Mouse (Mus musculus) kidney, adult 11 months (tissue): ENCODE data around the gene Hils1.
"Not testable (repeated sequence)": the region's sequence is repeated elsewhere in the genome, so short reads cannot be mapped to it uniquely, and the experiment has no call there.

ENCODE experiments used
- DNase-seq: peaks from one replicate; pipeline ENCODE4 v3.0.0; 2022

Hils1 gene

GRCm38 (mm10) chr11:94957693-94958064, 9.7 kb upstream of the Hils1 start:
- DNase-seq: no peak

- peak; percentile 89 for DNase-seq
Observed at GRCm38 (mm10) chr11:94958065-94958858, 9.1 kb upstream of the Hils1 start.

- no peak for DNase-seq
Observed at GRCm38 (mm10) chr11:94962534-94963101, 4.8 kb upstream of the Hils1 start.

- DNase-seq: no peak
Observed at GRCm38 (mm10) chr11:94968187-94968586, 794 bp downstream of the Hils1 start.

GRCm38 (mm10) chr11:94969709-94970108, 2.3 kb downstream of the Hils1 start:
- not testable (repeated sequence) for DNase-seq

- peak; percentile 44 for DNase-seq
Observed at GRCm38 (mm10) chr11:94970210-94970943, 3.0 kb downstream of the Hils1 start.

GRCm38 (mm10) chr11:94971895-94972615, 4.7 kb downstream of the Hils1 start:
- DNase-seq: no peak

- no peak for DNase-seq
Observed at GRCm38 (mm10) chr11:94972887-94973286, 5.5 kb downstream of the Hils1 start.

- DNase-seq: no peak
Observed at GRCm38 (mm10) chr11:94973313-94973712, 5.9 kb downstream of the Hils1 start.

- no peak for DNase-seq
Observed at GRCm38 (mm10) chr11:94974951-94975350, 7.6 kb downstream of the Hils1 start.

GRCm38 (mm10) chr11:94976199-94976598, 8.8 kb downstream of the Hils1 start, which contains the start of gene Sgca:
TSS of gene Sgca (minus strand) at chr11:94976327.
- no peak for DNase-seq

- DNase-seq: no peak
Observed at GRCm38 (mm10) chr11:94978178-94978915, 11.0 kb downstream of the Hils1 start.

GRCm38 (mm10) chr11:94978947-94979346, 11.6 kb downstream of the Hils1 start:
- peak; percentile 92 for DNase-seq

GRCm38 (mm10) chr11:94979462-94980179, 12.2 kb downstream of the Hils1 start:
- no peak for DNase-seq

- DNase-seq: no peak
Observed at GRCm38 (mm10) chr11:94985140-94985539, 17.7 kb downstream of the Hils1 start.

GRCm38 (mm10) chr11:94985822-94986221, 18.4 kb downstream of the Hils1 start:
- no peak for DNase-seq

GRCm38 (mm10) chr11:94986435-94986834, 19.0 kb downstream of the Hils1 start:
- DNase-seq: no peak

- DNase-seq: no peak
Observed at GRCm38 (mm10) chr11:94987341-94987740, 19.9 kb downstream of the Hils1 start.

GRCm38 (mm10) chr11:94987851-94988250, 20.5 kb downstream of the Hils1 start:
- no peak for DNase-seq

- no peak for DNase-seq
Observed at GRCm38 (mm10) chr11:94988780-94989561, 21.6 kb downstream of the Hils1 start.

GRCm38 (mm10) chr11:94989562-94990017, 22.2 kb downstream of the Hils1 start:
- DNase-seq: peak; percentile 84
